Mouse (Mus musculus): ENCODE results near the gene Olfr868.

Olfr868 gene

DNA sequence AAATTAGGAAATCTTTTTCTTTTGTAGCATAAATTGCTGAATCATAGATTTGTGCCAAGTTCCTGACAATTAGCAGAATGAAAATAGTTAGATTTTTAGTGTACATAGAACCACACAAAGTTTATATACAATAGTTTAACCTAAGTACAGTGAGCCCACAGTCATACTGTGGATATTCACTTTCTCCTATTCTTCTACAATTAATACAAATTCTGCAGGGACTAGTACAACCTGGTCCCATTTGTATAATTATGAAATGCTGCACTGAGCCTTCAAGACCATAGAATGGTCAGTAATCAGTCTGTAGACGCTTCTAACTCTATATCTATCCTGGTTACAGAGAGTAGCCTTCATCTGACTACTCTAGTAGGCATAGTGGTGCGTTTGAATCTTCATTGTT lies at the start of gene Olfr868:
TSS of gene Olfr868 (plus strand) at position 301 of the 400 bp plus-strand sequence.
- no peak for DNase-seq (ENCODE audit: low spot score)

DNA sequence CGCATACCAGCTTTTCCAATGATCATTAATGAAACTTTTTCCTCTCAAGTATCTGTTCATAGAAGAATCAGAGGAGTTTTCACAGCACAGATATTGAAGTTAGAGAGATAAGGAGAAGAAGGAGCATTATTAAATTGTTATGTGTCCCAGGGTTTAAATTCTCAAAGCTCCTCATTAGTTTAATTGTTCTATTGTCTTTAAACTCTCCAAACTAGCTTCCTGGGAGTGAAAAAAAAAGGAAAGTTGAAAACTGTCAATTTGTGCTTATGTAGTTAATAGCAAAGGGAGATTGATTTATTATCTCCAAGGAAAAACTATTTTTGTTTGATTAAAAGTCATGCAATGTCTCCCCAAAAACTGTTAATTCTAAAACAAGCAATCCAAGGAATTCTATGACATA lies 41.0 kb upstream of the Olfr868 start, which contains the start of gene Olfr867:
TSS of gene Olfr867 (minus strand) at position 101 of the 400 bp plus-strand sequence.
- DNase-seq (ENCODE audit: low spot score), result no peak

DNA sequence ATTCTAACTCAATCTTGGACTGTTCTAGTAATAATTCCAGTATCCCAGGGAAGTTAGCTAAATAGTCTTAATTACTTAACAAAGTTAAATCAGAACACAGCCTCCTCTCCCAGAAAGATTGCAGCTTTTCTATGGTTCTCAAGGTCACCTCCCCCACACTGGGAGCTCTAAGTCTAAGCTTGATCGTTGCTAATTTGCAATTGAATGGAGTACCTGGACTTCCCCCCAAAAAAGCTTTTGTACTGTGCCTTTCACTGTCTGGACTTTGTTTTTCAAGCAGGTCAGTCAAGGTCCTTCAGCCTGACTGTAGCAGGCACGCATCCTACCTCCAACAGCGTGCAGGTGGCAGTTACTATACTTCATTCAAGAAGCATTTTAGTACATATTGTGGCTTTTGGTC lies 28.2 kb upstream of the Olfr868 start:
- DNase-seq (ENCODE audit: low spot score), result no peak

DNA sequence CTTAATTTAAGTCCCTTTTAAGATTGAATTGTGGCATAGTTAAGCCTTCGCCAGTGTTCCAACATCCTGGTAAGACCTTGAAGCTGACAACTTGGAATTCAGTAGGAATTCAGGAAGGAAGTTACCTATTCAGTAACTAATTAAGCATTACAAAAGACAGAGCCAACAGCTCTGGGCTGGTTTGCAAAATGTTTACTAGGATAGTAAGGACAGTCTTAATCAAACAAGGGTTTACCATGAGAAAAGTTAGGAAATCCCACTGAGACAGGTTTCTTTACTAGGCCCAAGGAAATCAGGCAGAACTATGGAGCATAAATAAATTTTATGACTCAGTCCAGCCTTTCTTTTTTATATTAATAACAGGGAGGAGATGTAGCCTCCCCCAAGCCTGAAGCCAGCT lies 27.1 kb upstream of the Olfr868 start:
- no peak for DNase-seq (ENCODE audit: low spot score)

DNA sequence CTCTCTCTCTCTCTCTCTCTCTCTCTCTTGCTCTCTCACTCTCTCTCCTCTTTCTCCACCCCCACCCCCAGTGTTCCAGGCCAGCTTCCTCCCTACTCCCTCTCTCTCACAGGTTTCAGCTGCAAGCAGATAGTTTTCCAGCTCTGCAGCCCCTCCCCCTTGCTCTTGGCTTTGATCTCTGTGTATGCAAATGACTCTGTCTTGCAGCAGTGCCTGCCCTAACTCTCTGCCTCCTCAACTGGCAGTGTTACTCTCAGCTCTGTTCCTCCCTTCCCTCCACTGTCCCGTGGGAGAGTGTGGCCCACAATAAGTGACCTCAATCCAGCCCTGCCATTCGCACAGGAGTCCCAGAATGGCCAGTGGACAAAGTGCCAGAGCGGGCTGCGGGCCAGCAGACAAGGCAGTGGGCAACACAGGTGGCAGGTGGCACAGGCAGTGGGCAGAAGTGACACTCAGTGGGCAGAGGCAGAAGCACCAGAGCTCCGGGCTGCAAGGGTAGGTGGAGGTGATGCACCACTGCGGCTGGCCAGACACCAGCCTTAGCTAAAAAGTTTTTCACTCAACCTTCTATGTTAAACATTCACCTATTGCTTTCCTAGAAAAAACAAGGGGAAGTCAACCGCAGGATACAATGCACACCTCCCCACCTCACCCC lies 24.8 kb upstream of the Olfr868 start:
- DNase-seq (ENCODE audit: low spot score), result no peak

DNA sequence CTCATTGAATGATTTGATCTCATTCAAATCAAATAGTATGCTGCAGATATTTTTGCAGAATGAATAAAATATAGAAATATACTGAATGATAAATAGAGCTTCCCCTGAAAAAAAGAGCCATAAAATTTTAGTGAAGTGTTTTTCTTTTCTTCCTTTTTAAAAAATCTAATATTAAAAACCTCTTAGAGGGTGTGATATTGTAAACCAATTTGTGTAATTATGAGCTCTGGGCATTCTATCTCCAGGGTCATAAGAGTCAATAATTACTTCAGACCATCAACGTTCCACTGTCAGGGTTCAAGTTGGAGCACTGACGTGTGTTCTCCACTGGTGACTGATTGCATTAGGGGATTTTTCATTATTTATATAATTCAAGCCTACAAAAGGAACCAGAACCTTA lies 30.3 kb downstream of the Olfr868 start, which contains the start of gene Olfr869:
TSS of gene Olfr869 (plus strand) at position 301 of the 400 bp plus-strand sequence.
- no peak for DNase-seq (ENCODE audit: low spot score)

DNA sequence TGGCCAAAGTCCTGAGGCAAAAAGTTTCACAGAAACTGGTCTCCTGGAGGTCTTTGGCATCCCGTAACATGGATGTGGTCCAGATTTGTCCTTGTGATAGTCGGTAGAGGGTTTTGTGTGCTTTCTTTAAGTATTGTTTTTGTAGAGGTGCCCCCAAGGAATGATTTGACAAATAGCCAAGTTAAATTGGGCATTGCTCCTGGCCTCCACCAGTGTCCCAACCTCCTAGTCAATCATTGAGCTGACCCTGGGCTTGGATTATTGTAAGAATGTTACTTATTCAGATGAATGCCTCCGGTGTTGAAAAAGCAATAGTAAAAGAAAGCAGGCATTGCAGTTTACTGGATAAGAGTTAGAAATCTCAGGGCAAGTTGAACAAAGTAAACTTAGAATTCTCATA lies 51.3 kb downstream of the Olfr868 start:
- no peak for DNase-seq (ENCODE audit: low spot score)
